Mouse (Mus musculus) MEL (cell line): ENCODE data around the gene Fgfr2.

ENCODE experiments used
- BHLHE40 ChIP-seq: IDR thresholded peaks from 2 replicates; pipeline ENCODE4 v1.6.1; 2012; ENCODE audit warnings: low read depth, mild to moderate bottlenecking, inconsistent platforms, low read length, improper control_type of control experiment, borderline replicate concordance
- E2F4 ChIP-seq: IDR thresholded peaks from 2 replicates; pipeline ENCODE4 v1.6.1; 2011; ENCODE audit warnings: low read depth, low read length, improper control_type of control experiment, borderline replicate concordance
- EP300 ChIP-seq, 2 experiments: IDR thresholded peaks; 2 replicates each; pipeline ENCODE4 v1.6.1; 2011; ENCODE audit warnings: improper control_type of control experiment in 2 of 2, low read length in 2 of 2, low read depth in 1 of 2, mild to moderate bottlenecking in 1 of 2
- MAFK ChIP-seq: IDR thresholded peaks from 2 replicates; pipeline ENCODE4 v1.6.1; 2011; ENCODE audit warnings: low read depth, mild to moderate bottlenecking, low read length, improper control_type of control experiment, borderline replicate concordance
- MAX ChIP-seq: IDR thresholded peaks from 2 replicates; pipeline ENCODE4 v1.6.1; 2011; ENCODE audit warnings: low read length, improper control_type of control experiment
- MEF2A ChIP-seq: IDR thresholded peaks from 2 replicates; pipeline ENCODE4 v1.6.1; 2014; ENCODE audit warnings: low read depth, mild to moderate bottlenecking, inconsistent platforms, low read length, improper control_type of control experiment; ENCODE audit not compliant: poor library complexity, insufficient replicate concordance, severe bottlenecking; ENCODE audit errors: extremely low read depth
- NELFE ChIP-seq: IDR thresholded peaks from 2 replicates; pipeline ENCODE4 v1.6.1; 2011; ENCODE audit warnings: low read depth, low read length, improper control_type of control experiment
- POLR2A ChIP-seq, 2 experiments: IDR thresholded peaks; 2 replicates each; pipeline ENCODE4 v1.6.1; 2011 to 2012; ENCODE audit warnings: low read length in 2 of 2, mild to moderate bottlenecking in 2 of 2, control low read depth in 1 of 2, improper control_type of control experiment in 1 of 2, low read depth in 1 of 2, moderate library complexity in 1 of 2; ENCODE audit not compliant: control insufficient read depth in 1 of 2, insufficient read depth in 1 of 2, poor library complexity in 1 of 2
- SIN3A ChIP-seq: IDR thresholded peaks from 2 replicates; pipeline ENCODE4 v1.6.1; 2012; ENCODE audit warnings: low read length, improper control_type of control experiment, inconsistent platforms
- USF2 ChIP-seq, 2 experiments: IDR thresholded peaks; 2 replicates each; pipeline ENCODE4 v1.6.1; 2011 to 2012; ENCODE audit warnings: improper control_type of control experiment in 2 of 2, low read length in 2 of 2, borderline replicate concordance in 1 of 2, inconsistent platforms in 1 of 2, low read depth in 1 of 2, mild to moderate bottlenecking in 1 of 2; ENCODE audit not compliant: insufficient read depth in 1 of 2

DNA sequence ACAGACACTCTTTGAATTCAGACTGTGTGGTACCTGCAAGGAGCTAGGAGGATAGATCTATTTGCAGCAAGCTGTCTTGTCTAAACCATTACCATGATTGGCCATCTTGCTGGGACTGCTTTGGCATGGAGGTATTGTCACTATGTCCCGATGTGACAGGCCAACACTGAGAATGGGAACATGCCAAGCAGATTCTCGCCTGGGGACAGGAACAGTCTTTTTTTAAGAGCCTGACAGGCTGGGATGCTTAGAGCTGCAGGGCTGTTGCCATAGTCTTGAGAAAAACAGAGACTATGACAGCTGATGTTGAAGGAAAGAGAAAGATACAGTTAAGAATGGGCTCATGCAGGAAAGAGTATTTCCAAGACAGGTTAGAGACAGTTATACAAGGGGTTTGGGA lies 711.4 kb downstream of the Fgfr2 start:
- TF ChIP-seq POLR2A (IDR thresholded peaks at IDR 0.05; ENCODE audit: control insufficient read depth in 1 of 2, insufficient read depth in 1 of 2, low read depth in 1 of 2, low read length in 2 of 2, poor library complexity in 1 of 2) (no peak), SIN3A (no peak), MAFK (no peak), MAX (no peak), NELFE (no peak), MEF2A (no peak), EP300 (IDR thresholded peaks at IDR 0.05; ENCODE audit: low read depth in 1 of 2, low read length in 2 of 2) (no peak), BHLHE40 (no peak), E2F4 (no peak), USF2 (IDR thresholded peaks at IDR 0.05; ENCODE audit: borderline replicate concordance in 1 of 2, insufficient read depth in 1 of 2, low read depth in 1 of 2, low read length in 2 of 2) (no peak)
